Mouse (Mus musculus): ENCODE measurements around the gene Gatm.
A peak's percentile ranks its signal among the peaks of the same experiment; 100 is the strongest.

The Gatm gene

DNA sequence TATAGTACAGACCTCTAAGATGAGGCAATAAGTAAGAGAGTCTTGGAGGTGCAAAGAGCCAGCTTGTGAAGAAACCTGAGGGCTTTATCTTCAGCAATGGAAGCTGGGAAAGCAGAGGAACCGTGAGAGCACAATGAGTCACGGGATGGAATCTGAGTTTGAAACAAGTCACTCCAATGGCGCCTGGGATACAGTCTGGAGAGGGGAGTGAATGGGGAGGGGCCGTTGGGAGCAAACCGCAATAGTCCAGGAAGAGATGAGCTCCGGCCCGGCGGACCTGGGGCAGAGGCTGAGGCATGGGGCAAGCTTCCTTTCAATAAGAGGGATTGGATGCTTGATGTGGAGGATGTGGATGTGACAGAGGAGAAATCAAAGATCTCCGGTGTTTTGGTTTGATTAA lies 2.3 kb downstream of the Gatm start:
- DNase-seq = no peak

DNA sequence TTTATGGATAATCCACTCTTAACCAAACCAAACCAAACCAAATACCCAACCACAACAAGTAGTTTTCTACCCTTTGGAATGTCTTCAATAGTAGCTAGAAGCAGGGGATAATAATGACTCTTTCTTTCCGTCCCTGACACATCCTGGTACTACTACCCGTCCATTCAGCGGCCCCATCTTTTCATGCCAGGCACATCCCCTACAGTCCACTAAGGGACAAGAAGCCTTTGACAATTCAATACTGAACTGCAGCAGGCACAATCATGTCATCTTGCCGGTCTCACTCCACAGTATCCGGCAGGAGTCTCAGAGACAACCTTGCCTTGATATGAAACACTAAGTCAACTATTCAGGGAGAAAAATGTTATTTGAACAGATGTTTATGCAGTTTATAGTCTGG lies 5.3 kb downstream of the Gatm start:
- DNase-seq = no peak

DNA sequence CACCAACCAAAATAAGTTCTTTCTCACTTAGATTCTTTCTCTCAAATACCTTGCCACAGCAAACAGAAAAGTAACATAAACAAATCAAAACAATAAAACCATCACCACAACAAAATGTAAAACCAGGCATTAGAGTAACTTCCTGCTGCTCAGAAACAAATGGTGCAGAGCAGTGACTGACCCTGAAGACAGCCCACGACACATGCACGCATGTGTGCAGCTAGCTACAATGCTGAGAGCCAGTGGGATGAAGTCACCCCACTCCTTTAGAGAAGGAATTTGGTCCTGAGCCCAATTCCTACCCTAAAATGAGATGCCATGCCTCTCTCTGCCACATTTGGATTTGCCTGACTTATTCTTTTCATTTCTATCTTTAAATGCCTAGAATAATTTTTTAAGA lies 9.7 kb downstream of the Gatm start:
- DNase-seq = no peak

DNA sequence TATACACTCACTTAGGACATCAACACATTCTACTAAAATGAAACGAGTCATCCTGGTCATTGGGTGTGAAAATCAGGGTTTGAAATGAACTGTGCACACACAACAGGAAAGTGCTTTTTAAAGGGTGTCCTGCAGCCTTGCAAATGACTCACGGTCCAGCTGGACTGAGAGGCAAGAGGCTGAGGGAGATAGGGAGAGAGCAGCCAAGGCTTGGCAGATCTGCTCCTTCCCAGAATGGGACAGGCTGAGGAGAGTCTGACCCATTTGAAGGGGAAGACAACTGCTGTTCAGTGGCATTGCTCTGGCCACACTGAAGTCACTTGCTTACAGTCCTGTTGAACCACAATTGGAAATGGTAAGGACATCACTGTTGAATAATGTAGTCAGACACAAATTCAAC lies 11.4 kb downstream of the Gatm start:
- DNase-seq = no peak

DNA sequence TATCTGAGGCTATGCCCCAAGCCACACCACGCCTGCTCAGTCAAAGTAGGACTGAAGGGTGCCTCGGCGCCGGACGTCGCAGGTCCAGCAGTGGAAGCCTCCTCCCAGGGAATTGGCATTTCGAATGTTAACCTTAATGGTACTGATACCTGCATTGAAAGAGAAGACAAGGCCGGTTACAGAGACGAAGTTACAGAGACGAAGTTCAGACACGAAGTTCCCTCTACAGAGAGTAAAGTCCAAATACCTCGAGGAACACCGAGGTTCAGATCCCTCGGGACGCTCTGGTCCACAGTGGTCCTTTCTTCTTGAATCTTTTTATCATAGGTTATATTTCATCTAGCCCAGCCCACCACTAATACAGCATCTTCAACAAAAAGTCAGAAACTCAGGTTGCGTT lies 15.6 kb downstream of the Gatm start:
- no peak for DNase-seq

DNA sequence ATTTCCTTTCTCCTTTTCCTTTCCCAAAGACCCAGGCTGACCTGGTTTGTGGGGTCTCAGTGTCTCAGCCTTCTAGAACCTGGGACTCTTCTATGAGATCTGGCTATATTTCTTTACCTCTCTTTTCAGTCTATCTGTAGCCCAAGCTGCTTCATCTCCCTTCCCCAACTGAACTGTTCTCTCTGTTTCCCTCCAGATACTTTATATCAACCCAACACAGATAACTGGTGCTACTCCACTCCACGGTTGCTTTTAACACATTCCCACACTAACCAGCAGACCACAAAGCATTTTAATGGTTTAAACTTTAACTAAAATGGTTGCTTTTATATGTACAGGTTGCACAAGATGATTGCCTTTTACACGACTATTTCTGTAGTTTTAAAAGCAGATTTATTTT lies 19.9 kb downstream of the Gatm start:
- DNase-seq = no peak

DNA sequence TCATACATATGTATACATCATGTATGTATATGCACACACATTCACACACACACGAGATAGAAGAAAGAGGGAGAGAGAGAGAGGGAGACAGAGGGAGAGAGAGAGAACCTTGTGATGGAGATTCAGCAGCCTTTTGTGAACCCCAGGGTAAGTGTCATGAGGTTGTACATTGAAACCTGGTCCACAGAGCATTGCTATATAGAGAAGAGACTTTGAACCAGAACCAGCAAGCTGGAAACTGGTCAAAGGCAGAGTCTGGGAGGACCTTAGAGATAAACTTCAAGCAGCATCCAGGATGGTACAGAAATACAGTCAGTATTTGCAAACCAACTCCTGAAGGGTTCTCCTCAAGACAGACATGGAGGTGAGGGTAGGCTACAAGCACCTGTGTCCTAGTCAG lies 20.8 kb downstream of the Gatm start:
- DNase-seq = no peak

DNA sequence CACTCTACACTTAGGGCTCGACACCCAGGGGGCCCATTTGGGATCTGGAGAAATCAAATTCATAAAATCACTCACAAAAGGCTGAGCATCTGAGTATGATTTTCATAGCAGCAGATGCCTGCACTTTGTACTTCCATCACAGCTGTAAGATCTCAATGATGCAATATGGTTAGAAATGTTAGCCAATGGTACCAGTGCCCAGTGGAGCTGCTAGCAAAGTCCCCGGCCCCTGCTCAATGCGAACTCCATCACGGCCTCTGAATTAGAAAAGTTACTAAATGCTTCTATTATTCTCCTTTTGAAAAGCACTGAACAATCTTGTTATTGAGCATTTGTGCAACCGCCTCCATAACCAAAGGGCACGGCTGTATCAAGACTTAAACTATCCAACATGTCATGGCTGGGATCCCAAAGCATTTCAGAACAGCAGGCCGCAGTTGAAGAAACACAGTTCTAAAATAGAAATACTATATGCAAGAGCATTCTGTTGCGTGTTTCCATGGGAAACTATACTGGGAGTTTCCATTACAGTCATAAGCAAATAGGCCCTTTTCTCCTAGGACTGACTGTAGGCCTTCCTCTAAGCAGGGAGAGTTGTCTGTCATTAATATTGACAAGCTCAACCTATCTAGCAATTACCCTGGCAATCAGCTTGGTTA lies 23.1 kb downstream of the Gatm start:
- DNase-seq = no peak

DNA sequence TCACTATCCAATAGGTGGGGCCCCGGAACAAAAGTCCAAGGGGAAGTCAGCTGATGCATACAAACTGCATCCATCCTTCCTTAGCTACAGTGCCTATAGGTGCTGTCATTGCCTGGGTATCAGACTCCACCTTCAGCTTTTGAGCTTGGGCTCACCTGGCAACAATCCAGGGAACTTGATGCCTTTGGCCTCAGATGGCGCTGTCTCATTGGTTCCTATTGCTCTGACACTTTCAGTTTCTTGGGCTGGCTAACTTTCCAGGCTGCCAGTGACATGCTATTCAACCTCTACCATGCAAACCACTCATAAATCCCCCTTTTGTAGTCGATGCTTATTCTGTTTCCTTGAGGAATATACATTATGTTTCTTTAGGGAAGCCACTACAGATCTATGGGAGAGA lies 24.8 kb downstream of the Gatm start:
- DNase-seq = no peak

DNA sequence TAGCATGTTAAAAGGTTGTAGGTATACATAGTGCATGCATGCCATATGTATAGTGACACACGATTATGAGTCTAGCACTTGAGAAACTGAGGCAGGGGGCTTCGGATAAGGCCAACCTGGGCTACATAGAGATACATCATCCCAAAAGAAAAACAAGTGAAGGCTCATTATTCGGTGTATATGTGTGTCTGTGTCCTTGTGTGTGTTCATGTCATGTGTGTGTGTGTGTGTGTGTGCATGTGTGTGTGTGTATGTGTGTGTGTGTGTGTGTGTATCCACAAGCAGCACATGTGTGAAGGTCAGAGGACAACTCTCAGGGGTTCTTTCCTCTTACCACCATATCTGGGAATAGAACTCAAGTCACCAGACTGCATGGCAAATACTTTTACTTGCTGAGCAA lies 28.8 kb downstream of the Gatm start:
- DNase-seq = no peak

DNA sequence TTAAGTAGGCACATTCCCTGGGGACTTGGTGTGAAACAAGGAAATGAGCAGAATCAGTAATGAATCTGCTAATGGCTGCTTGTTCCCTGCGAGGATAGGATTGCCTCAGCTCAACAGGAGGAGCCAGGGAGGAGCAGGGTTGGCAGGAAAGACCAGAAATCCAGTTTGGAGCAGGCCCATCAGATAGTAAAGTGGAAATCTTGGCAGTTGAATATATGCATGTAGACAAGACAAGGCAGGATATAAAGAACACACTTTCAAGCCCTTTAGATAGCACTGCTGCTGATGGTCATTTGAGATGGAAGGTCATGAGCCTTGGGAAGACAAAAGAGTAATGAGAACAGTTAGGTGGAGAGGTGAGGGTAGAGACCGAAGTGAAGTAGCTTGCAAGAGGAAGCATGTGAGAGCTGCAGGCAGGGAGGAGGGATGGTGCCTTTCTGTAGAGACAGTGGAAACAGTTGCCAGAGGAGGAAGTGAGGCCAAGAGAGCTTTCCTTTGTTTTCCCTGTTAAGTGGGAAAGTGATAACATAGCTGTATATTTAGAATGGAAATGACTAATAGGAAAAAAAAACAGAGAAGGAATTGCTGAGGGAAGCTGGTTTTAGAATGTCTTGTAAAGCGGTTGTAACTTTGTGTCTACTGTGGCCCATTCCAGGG lies 29.6 kb downstream of the Gatm start:
- no peak for DNase-seq

DNA sequence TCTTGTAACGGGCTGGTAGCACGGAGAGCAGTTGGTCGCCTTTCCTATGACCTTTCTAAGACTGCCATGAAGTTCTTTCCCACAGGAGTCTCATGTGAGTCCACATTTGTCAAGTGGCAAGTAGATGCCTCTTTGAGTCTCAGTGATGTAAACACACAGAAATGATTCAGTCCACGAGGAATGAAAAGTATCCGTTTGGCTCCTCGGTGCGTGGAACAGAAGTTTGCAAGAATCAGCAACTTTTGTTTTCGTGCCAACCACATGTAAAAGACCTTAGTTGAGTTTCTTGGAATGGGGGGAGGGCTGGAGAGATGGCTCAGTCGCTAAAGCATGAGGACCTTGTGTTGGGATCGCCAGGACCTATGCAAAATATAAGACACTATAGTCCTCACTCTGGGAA lies 30.7 kb downstream of the Gatm start:
- no peak for DNase-seq

DNA sequence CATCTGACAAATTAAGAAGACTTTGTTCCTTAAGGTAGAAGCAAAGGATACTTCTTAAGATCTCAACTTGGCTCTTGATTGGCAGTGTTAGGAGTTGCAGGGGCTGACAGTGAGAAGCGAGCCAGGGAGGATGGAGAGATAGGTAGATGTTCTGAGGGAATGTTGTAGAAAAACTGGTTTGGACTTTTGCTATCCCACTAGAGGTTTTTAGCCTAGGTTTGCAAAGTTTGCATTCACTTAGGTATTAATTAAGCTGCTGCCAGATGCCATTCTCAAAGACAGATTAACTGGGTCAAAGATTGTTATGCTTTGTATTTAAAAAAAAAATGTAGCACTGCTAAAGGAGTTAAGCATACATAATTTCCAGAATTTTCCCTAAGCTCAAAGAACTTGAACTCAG lies 33.8 kb downstream of the Gatm start:
- no peak for DNase-seq

DNA sequence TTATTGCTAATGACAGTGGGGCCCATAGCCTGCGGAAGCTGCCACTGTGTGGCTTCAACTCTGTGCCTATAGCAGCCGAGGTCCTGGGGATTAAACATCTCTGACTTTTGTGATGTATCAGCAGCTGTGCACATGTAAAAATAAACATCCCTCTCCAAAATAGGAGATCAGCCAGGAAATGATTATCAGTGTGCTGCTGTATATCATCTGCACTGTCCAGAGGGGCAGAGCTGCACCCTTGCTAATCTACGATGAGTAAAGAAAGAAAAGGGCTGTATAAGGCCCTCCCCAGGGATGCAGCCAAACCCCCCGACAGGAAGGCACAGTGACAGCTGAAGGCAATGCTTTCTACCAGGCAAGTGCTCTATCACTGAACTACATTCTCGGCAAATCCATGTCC lies 34.8 kb downstream of the Gatm start:
- no peak for DNase-seq

DNA sequence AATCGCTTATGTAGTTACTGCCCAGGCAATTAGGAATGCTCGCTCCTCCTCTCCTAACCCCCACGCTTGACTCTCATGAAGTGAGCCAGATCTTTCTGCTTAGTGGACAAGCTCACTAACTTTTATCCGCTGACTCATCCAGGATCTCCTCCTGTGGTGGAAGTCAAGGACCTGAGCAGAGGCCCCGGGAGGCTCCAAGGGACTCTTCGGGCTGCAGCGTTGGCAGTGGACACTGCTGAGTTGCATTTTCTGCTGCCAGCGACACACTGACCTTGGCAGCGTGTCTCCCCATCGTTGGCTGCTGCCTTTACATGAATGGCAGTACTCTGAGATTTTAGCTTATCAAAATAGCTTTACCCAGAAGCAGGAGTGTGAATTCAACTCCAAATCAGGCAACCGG lies 35.6 kb downstream of the Gatm start:
- no peak for DNase-seq

DNA sequence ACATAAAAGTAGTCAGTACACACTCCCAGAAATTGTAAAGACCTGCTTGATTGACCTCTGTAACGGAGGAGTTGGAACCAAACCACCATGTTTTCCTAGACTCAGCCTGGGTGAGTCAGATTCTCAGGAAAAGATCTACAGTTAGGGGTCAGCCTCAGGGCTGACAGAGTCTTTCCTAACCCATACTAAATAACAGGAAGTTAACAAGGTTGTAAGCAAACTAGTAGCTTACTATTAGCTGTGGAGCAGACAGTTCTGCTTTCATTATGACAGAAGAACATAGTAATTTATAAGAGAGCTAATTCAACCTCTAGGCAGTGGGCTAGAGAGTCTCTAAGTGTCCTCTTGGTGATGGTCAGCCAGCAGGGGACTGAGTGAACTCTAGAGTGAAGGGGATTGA lies 38.7 kb downstream of the Gatm start:
- DNase-seq = no peak

DNA sequence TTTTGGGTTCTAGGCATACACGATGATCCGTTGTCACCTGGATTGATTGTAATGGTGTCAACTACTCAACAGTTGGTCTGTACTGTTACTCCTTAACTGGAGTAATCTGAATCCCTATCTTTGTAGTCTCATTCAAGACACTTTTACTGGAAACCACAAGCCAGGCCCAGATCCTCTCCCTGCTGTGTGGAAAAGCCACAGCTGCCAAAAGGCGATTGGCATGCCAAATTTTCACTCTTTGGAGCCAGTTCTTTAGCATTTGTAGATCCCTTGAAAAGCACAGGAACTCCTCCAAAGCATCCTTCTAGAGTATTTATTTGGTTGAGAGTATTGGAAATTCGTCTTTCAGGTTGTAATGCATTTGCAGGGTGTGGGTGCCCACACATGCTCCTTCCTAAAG lies 39.8 kb downstream of the Gatm start:
- DNase-seq = no peak

DNA sequence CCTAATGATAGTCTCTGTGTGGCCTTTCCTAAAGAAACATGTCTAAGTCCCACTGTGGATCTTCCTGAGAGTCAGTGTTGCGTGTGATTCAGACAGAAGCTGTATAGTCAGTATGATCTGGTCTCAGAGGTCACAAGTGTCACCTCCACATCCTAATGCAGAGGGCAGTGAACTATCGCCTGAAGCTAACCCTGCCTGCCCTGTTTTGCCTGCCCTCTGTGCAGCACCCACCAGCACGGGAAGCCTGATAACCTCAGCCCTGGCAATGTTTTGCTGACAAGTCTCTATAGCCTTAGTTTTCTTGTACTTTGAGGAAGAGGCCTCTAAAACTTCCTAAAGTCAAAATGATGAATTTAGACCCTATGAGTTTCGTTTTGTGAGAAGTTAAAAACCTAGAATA lies 40.7 kb downstream of the Gatm start:
- no peak for DNase-seq

DNA sequence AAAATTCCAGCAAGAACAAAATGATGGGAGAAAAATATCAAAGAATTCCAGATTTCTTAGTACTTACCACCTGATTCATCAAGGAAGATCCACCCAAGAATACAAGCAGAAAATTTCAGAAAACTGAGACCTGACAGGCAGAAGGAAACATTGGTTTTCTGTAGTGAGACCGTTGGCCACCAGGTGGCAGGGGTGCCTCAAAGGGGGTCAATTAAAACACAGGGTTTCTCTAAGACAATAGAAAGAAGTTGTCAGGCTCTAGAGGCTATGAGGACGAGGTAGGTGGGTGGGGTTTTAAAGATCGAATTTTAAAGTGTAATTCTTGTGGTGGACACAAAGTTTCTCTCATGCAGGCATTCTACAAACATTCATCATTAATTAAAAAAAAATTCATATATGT lies 41.7 kb downstream of the Gatm start:
- DNase-seq = peak; percentile 61 to 64

DNA sequence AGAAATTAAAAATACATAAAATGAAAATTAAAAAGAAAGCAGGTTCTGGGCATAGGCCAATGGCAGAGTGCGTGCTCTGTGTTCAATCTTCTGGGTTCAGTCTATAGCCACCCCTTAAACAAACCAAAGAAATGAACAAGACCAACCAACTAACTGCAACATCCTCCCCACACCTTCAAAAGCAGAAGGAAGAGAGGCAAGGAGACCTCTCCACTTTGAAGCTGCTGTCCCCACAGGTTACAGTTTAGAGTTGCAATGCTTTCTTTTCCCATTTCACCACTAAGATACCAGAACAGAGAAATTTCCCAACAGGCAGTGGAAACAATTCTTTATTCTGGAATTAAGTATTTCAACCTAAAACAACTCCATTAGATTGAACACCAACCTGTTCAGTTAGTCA lies 48.9 kb downstream of the Gatm start:
- DNase-seq = no peak

DNA sequence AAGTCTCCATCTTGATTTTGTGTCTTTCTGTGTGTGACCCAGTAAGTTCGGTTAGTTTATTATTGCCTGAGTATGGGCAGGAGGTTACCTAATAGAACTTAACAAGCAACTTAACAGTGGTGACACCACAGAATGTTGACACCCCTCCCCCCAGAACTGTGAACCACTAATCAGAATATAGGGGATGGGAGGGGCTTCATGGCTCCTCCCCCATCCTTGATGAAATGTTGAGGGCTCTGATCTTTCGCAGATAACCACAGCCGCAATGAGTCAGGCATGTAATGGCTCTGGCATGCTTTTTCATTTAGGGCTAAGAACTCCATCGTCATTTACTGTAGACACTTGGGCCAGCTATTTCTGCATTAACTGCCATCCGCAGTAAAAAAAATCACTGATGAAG lies 49.9 kb downstream of the Gatm start:
- no peak for DNase-seq

DNA sequence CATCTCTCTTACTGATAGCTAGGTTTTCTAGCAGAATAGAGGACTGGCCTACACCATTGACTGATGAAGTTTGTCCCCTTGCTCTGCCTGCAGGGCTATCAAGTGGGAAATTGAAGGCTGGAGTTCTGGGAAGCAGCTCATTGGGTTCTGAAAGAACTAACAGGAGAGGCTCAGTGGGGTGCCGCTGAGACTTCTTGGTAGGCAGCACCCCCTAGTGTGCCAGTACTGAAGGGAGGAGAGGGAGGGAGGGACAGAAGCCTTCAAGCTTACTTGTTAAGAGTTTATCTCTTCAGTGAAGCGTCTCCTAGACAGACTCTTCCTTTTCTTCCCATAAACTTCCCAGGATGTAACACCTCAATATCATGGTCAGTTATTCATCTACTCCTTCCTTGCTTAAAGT lies 52.8 kb downstream of the Gatm start:
- DNase-seq = peak; percentile 58 to 59
